Mouse (Mus musculus) liver, adult 2 months (tissue): Measurements from ENCODE around the gene Gm11077.

Experiments
- CTCF ChIP-seq: fragments of 200-500 bp; IDR thresholded peaks from 2 replicates; pipeline ENCODE4 v1.5.1; 2011; ENCODE audit warnings: low read depth, low read length, control low read depth
- POLR2A ChIP-seq: fragments of 200-500 bp; IDR thresholded peaks from 2 replicates; pipeline ENCODE4 v1.6.1; 2011; ENCODE audit warnings: low read length, control low read depth; ENCODE audit not compliant: insufficient read depth; ENCODE audit errors: extremely low read depth

GRCm38 (mm10) chr6:140705132-140705531 lies 24.0 kb upstream of the Gm11077 start:
- TF ChIP-seq CTCF, result no peak
- TF ChIP-seq POLR2A, result no peak
